Mouse (Mus musculus) MEL (cell line): ENCODE data around the gene Slc30a2. TPM values are rescaled to one million over a fixed set of nuclear protein-coding genes. Genes with fewer than 3 reads are reported as not detected.

Experiments used
- DNase-seq: peaks from one replicate; pipeline ENCODE4 v3.0.0; 2011; ENCODE audit warnings: low read depth, low spot score
- H3K27ac ChIP-seq: 2 replicates; pipeline ENCODE4 v1.5.1; 2012; ENCODE audit warnings: low read depth, mild to moderate bottlenecking, control low read depth, low read length, moderate library complexity; ENCODE audit not compliant: control insufficient read depth
- H3K27me3 ChIP-seq, 2 experiments: fragments of 150-350 bp in 1 of 2; sonication (generic) in 1 of 2; 2 replicates each; pipeline ENCODE4 v1.6.1; 2012; ENCODE audit warnings: low read length in 2 of 2, mild to moderate bottlenecking in 2 of 2, improper control_type of control experiment in 1 of 2, moderate library complexity in 1 of 2; ENCODE audit not compliant: insufficient read depth in 2 of 2, control insufficient read depth in 1 of 2
- H3K36me3 ChIP-seq, 2 experiments: 2 replicates each; pipeline ENCODE4 v1.6.1; 2012 to 2014; ENCODE audit warnings: low read length in 2 of 2, improper control_type of control experiment in 1 of 2, inconsistent platforms in 1 of 2, mild to moderate bottlenecking in 1 of 2; ENCODE audit not compliant: insufficient read depth in 2 of 2, control insufficient read depth in 1 of 2
- H3K4me1 ChIP-seq, 2 experiments: fragments of 150-350 bp in 1 of 2; sonication (generic) in 1 of 2; 2 replicates each; pipeline ENCODE4 v1.6.1; 2012; ENCODE audit warnings: low read length in 2 of 2, improper control_type of control experiment in 1 of 2, mild to moderate bottlenecking in 1 of 2; ENCODE audit not compliant: insufficient read depth in 2 of 2, control insufficient read depth in 1 of 2
- H3K4me3 ChIP-seq, 2 experiments: fragments of 150-350 bp in 1 of 2; sonication (generic) in 1 of 2; 2 replicates each; pipeline ENCODE4 v1.5.1; 2012; ENCODE audit warnings: low read depth in 2 of 2, low read length in 2 of 2, mild to moderate bottlenecking in 2 of 2, moderate library complexity in 2 of 2, control low read depth in 1 of 2, improper control_type of control experiment in 1 of 2; ENCODE audit not compliant: control insufficient read depth in 1 of 2, insufficient read depth in 1 of 2
- H3K79me2 ChIP-seq: 2 replicates; pipeline ENCODE4 v1.6.1; 2012; ENCODE audit warnings: mild to moderate bottlenecking, low read length, moderate library complexity; ENCODE audit not compliant: control insufficient read depth, poor library complexity, insufficient read depth
- H3K9ac ChIP-seq: 2 replicates; pipeline ENCODE4 v1.6.1; 2012; ENCODE audit warnings: low read depth, mild to moderate bottlenecking, control low read depth, low read length, moderate library complexity; ENCODE audit not compliant: control insufficient read depth, poor library complexity, severe bottlenecking
- H3K9me3 ChIP-seq: fragments of 150-350 bp; sonication (generic); replicated peaks from 2 replicates; pipeline ENCODE4 v1.6.1; 2012; ENCODE audit warnings: mild to moderate bottlenecking, low read length, improper control_type of control experiment, moderate library complexity; ENCODE audit not compliant: insufficient read depth
- BHLHE40 ChIP-seq: IDR thresholded peaks from 2 replicates; pipeline ENCODE4 v1.6.1; 2012; ENCODE audit warnings: low read depth, mild to moderate bottlenecking, inconsistent platforms, low read length, improper control_type of control experiment, borderline replicate concordance
- CHD2 ChIP-seq: IDR thresholded peaks from 2 replicates; pipeline ENCODE4 v1.6.1; 2011; ENCODE audit warnings: low read length, improper control_type of control experiment
- CTCF ChIP-seq, 3 experiments: IDR thresholded peaks in 2 of 3; conservative IDR thresholded peaks in 1 of 3; 2 replicates each; pipeline ENCODE4 v1.5.1; 2011 to 2012; ENCODE audit warnings: low read length in 3 of 3, low read depth in 2 of 3, mild to moderate bottlenecking in 2 of 3, improper control_type of control experiment in 1 of 3, inconsistent platforms in 1 of 3, mixed read lengths in 1 of 3, moderate library complexity in 1 of 3; ENCODE audit not compliant: control insufficient read depth in 1 of 3, insufficient read depth in 1 of 3, poor library complexity in 1 of 3, severe bottlenecking in 1 of 3
- E2F4 ChIP-seq: IDR thresholded peaks from 2 replicates; pipeline ENCODE4 v1.6.1; 2011; ENCODE audit warnings: low read depth, low read length, improper control_type of control experiment, borderline replicate concordance
- EP300 ChIP-seq, 2 experiments: IDR thresholded peaks; 2 replicates each; pipeline ENCODE4 v1.6.1; 2011; ENCODE audit warnings: improper control_type of control experiment in 2 of 2, low read length in 2 of 2, low read depth in 1 of 2, mild to moderate bottlenecking in 1 of 2
- GABPA ChIP-seq: IDR thresholded peaks from 2 replicates; pipeline ENCODE4 v1.6.1; 2012; ENCODE audit warnings: low read depth, mild to moderate bottlenecking, inconsistent platforms, low read length, improper control_type of control experiment, moderate library complexity
- GATA1 ChIP-seq: IDR thresholded peaks from 2 replicates; pipeline ENCODE4 v1.6.1; 2011; ENCODE audit warnings: low read depth, low read length, improper control_type of control experiment
- JUND ChIP-seq: IDR thresholded peaks from 2 replicates; pipeline ENCODE4 v1.6.1; 2011; ENCODE audit warnings: low read depth, mild to moderate bottlenecking, improper control_type of control experiment, low read length
- KAT2A ChIP-seq: conservative IDR thresholded peaks from 2 replicates; pipeline ENCODE4 v1.6.1; 2012; ENCODE audit warnings: low read depth, low read length, improper control_type of control experiment, inconsistent platforms
- MAX ChIP-seq: IDR thresholded peaks from 2 replicates; pipeline ENCODE4 v1.6.1; 2011; ENCODE audit warnings: low read length, improper control_type of control experiment
- MXI1 ChIP-seq: IDR thresholded peaks from 2 replicates; pipeline ENCODE4 v1.6.1; 2011; ENCODE audit warnings: mild to moderate bottlenecking, low read depth, low read length, improper control_type of control experiment
- MYB ChIP-seq: IDR thresholded peaks from 2 replicates; pipeline ENCODE4 v1.6.1; 2011; ENCODE audit warnings: mild to moderate bottlenecking, low read depth, low read length, improper control_type of control experiment
- MYC ChIP-seq: IDR thresholded peaks from 2 replicates; pipeline ENCODE4 v1.6.1; 2011; ENCODE audit warnings: low read depth, mild to moderate bottlenecking, low read length, improper control_type of control experiment, moderate library complexity
- NRF1 ChIP-seq: IDR thresholded peaks from 2 replicates; pipeline ENCODE4 v1.6.1; 2014; ENCODE audit warnings: low read depth, mild to moderate bottlenecking, inconsistent platforms, low read length, improper control_type of control experiment, moderate library complexity; ENCODE audit not compliant: poor library complexity, insufficient read depth, severe bottlenecking
- POLR2A ChIP-seq, 2 experiments: IDR thresholded peaks; 2 replicates each; pipeline ENCODE4 v1.6.1; 2011 to 2012; ENCODE audit warnings: low read length in 2 of 2, mild to moderate bottlenecking in 2 of 2, control low read depth in 1 of 2, improper control_type of control experiment in 1 of 2, low read depth in 1 of 2, moderate library complexity in 1 of 2; ENCODE audit not compliant: control insufficient read depth in 1 of 2, insufficient read depth in 1 of 2, poor library complexity in 1 of 2
- RAD21 ChIP-seq: IDR thresholded peaks from 2 replicates; pipeline ENCODE4 v1.6.1; 2011; ENCODE audit warnings: mild to moderate bottlenecking, low read depth, low read length, improper control_type of control experiment
- RCOR1 ChIP-seq: IDR thresholded peaks from 2 replicates; pipeline ENCODE4 v1.6.1; 2012; ENCODE audit warnings: low read depth, mild to moderate bottlenecking, inconsistent platforms, low read length, improper control_type of control experiment
- SIN3A ChIP-seq: IDR thresholded peaks from 2 replicates; pipeline ENCODE4 v1.6.1; 2012; ENCODE audit warnings: low read length, improper control_type of control experiment, inconsistent platforms
- SMC3 ChIP-seq: IDR thresholded peaks from 2 replicates; pipeline ENCODE4 v1.6.1; 2011; ENCODE audit warnings: low read depth, low read length, improper control_type of control experiment
- USF1 ChIP-seq: IDR thresholded peaks from 2 replicates; pipeline ENCODE4 v1.6.1; 2014; ENCODE audit warnings: low read depth, mild to moderate bottlenecking, inconsistent platforms, low read length, improper control_type of control experiment, moderate library complexity
- ZMIZ1 ChIP-seq: IDR thresholded peaks from 2 replicates; pipeline ENCODE4 v1.6.1; 2012; ENCODE audit warnings: low read depth, mild to moderate bottlenecking, inconsistent platforms, low read length, improper control_type of control experiment, moderate library complexity
- polyA plus RNA-seq, 2 experiments: library from polyadenylated mRNA; stranded (reverse) in 1 of 2; unstranded in 1 of 2; fragments of >175 nt in 1 of 2; fragments of >200 nt in 1 of 2; gene quantifications; 2 replicates each; pipeline versions ENCODE4 v1.2.1 to v1.2.4; 2012; ENCODE audit warnings: low replicate concordance in 2 of 2, low read depth in 1 of 2; ENCODE audit not compliant: insufficient read length in 2 of 2, insufficient read depth in 1 of 2, missing spikeins in 1 of 2
- total RNA-seq: library from RNA; depleted of rRNA; stranded (reverse); fragments of 300-350 nt; gene quantifications from 2 replicates; pipeline ENCODE4 v1.2.3, GENCODE M21; 2012

Slc30a2 gene
- total and polyA plus RNA-seq, 3 experiments, result 0.39 to 0.54 TPM; not detected in 1

DNA sequence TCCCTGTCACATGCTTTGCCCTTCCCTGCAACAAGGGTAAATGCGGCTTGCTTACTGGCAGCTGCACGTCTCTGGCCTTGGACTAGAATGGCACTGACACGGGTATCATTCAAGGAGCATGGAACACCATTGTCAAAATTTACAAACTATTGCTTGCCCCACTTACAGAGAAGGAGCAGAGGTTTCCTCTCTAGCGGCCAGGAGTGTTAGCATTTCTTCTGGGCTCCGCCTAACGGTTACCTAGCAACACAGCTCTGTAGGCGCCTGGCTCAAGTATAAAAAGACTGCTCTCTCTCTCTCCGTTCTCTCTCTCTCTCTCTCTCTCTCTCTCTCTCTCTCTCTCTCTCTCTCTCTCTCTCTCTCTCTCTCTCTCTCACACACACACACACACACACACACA lies 49.6 kb downstream of the Slc30a2 start:
- peak; percentile 76 for DNase-seq
- no peak overlapping the region for H3K4me3 ChIP-seq
- H3K9me3 ChIP-seq, result no peaks in the 10 kb centered on the region
- no peak overlapping the region for H3K9ac ChIP-seq
- H3K27ac ChIP-seq, result no peak overlapping the region
- no peaks in the 10 kb centered on the region for H3K27me3 ChIP-seq
- H3K36me3 ChIP-seq, result no peaks in the 10 kb centered on the region
- peak; percentile 73; the same call in 1 of the 2 replicates for TF ChIP-seq JUND
- no peak for TF ChIP-seq RCOR1
- no peaks in the 10 kb centered on the region; the same call in 1 of the 2 replicates for H3K79me2 ChIP-seq
- H3K4me1 ChIP-seq, result peaks cover 0 to 6% of the 10 kb centered on the region in 2 experiments; a peak in 2 of 4 replicates

DNA sequence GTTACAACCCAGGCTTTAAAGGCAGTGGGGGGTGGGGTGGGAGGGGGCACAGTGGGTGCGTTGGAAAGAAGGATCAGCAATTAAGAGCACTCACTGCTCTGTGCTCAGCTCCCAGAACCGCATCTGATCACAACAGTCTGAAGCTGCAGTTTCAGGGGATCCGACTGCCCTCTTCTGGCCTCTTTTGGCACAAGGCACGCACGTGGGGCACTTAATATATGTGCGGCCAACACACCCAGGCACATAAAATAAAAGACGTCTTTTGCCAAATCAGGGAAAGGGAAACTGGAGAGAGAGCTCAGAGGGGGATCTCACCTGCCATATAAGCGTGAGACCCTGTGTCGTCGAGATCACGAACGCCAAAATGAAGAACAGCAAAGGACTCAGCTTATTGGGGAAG lies 50.0 kb downstream of the Slc30a2 start:
- H3K4me1 ChIP-seq, result peaks cover 0 to 6% of the 10 kb centered on the region in 2 experiments; a peak in 2 of 4 replicates
- DNase-seq, result peak; percentile 90
- H3K27ac ChIP-seq, result peak overlapping the region; percentile 87
- no peaks in the 10 kb centered on the region for H3K27me3 ChIP-seq
- H3K79me2 ChIP-seq, result no peaks in the 10 kb centered on the region; the same call in 1 of the 2 replicates
- H3K4me3 ChIP-seq, result peak overlapping the region; percentile 7 to 48; a peak in 3 of 4 replicates
- H3K36me3 ChIP-seq, result no peaks in the 10 kb centered on the region
- H3K9me3 ChIP-seq, result no peaks in the 10 kb centered on the region
- TF ChIP-seq CHD2 (no peak), NRF1 (no peak), RAD21 (peak; percentile 51), USF1 (peak; percentile 56; the same call in 1 of the 2 replicates), MXI1 (peak; percentile 90), BHLHE40 (peak; percentile 55; the same call in 1 of the 2 replicates), SMC3 (peak; percentile 40; the same call in 1 of the 2 replicates), SIN3A (peak; percentile 70; the same call in 1 of the 2 replicates), MAX (peak; percentile 71), EP300 (IDR thresholded peaks at IDR 0.05; ENCODE audit: low read depth in 1 of 2, low read length in 2 of 2) (no peak), CTCF (IDR thresholded peaks at IDR 0.05 in 2 of 3, conservative IDR thresholded peaks at IDR 0.05 in 1 of 3; ENCODE audit: control insufficient read depth in 1 of 3, insufficient read depth in 1 of 3, low read depth in 2 of 3, low read length in 3 of 3, poor library complexity in 1 of 3, severe bottlenecking in 1 of 3) (peak; percentile 45 to 84 (median 68)), MYC (peak; percentile 93)
- peak overlapping the region; percentile 67 for H3K9ac ChIP-seq

DNA sequence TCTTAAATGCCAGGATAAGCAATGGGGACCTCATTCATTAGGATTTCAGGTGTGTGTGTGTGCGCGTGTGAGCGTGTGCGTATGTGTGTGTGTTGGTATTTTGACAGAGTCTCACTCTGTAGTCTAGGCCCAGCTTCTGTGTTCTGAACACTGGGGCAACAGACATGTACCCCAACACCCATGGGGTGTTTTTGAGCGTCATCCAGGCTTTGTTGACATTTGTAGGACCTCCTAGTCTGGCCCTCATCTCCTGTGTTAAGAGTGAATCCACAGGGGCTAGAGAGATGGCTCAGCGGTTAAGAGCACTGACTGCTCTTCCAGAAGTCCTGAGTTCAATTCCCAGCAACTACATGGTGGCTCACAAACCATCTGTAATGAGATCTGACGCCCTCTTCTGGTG lies 52.2 kb downstream of the Slc30a2 start:
- Histone ChIP-seq H3K36me3 (no peaks in the 10 kb centered on the region), H3K4me3 (no peak overlapping the region), H3K79me2 (no peaks in the 10 kb centered on the region; the same call in 1 of the 2 replicates), H3K27ac (no peak overlapping the region), H3K9me3 (no peaks in the 10 kb centered on the region), H3K9ac (no peak overlapping the region), H3K27me3 (no peaks in the 10 kb centered on the region), H3K4me1 (peaks cover 0 to 6% of the 10 kb centered on the region in 2 experiments; a peak in 2 of 4 replicates)
- TF ChIP-seq E2F4 (no peak), RAD21 (no peak), MYC (no peak), CTCF (IDR thresholded peaks at IDR 0.05 in 2 of 3, conservative IDR thresholded peaks at IDR 0.05 in 1 of 3; ENCODE audit: control insufficient read depth in 1 of 3, insufficient read depth in 1 of 3, low read depth in 2 of 3, low read length in 3 of 3, poor library complexity in 1 of 3, severe bottlenecking in 1 of 3) (no peak), GABPA (no peak), MAX (no peak), MYB (no peak), GATA1 (no peak), SIN3A (no peak), POLR2A (IDR thresholded peaks at IDR 0.05; ENCODE audit: control insufficient read depth in 1 of 2, insufficient read depth in 1 of 2, low read depth in 1 of 2, low read length in 2 of 2, poor library complexity in 1 of 2) (no peak), EP300 (IDR thresholded peaks at IDR 0.05; ENCODE audit: low read depth in 1 of 2, low read length in 2 of 2) (no peak), BHLHE40 (no peak), KAT2A (no peak), ZMIZ1 (no peak)
- peak; percentile 38 for DNase-seq
